Mouse (Mus musculus): ENCODE results near the gene Gabbr1. TPM values are rescaled to one million over a fixed set of nuclear protein-coding genes. Genes with fewer than 3 reads are reported as not detected.

Gene Gabbr1
- polyA plus RNA-seq, 1 experiment = 0.90 TPM

DNA sequence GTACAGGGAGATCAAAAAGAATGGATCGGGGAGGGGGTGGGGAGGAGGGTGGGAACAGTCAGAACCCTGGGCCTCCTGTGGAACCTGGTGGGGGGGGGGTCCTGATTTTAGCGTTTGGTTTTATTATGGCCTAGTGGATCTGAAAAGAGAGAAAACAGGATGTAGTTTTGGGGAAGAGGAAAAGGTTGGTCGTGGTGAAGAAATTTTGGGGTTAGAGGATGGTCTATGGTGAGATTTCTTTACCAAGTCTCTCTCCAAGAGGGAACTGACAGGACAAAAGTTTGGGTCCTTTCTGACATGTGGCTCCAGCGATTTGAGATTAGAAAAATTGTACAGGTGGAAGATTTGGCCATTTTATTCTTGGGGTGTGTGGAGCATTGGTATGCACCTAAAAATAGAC is 6.0 kb downstream of the Gabbr1 start:
- H3K4me3 ChIP-seq (ENCODE audit: insufficient read depth, low read length) = no peak overlapping the region
- TF ChIP-seq POLR2A (IDR thresholded peaks at IDR 0.05; ENCODE audit: borderline replicate concordance, low read depth, low read length) (no peak), CTCF (IDR thresholded peaks at IDR 0.05; ENCODE audit: low read depth, low read length) (no peak)
- no peak overlapping the region for H3K27ac ChIP-seq (ENCODE audit: insufficient read depth, low read depth, low read length)
- no peaks in the 10 kb centered on the region for H3K4me1 ChIP-seq (ENCODE audit: control insufficient read depth, insufficient read depth, low read length)

DNA sequence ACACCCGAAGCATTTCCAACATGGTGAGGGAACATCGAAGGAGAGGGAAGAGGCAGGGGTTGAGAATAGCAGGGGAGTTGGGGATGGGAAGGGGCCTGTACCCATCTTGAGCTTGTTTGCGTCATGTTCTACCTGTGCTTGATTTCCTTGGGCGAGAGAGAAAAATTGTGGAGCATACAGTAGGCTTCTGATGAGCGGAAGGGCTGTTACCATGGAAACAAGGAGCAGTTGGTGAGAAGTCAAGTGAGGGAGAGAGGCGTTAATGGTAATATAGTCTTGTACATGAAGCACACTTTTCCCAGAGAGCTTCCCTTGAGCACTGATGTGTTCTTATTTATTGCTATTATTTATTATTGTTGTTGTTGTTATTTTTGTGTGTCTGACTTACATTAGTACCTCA is 11.2 kb downstream of the Gabbr1 start:
- Histone ChIP-seq H3K27ac (ENCODE audit: insufficient read depth, low read depth, low read length) (no peak overlapping the region), H3K4me3 (ENCODE audit: insufficient read depth, low read length) (no peak overlapping the region), H3K4me1 (ENCODE audit: control insufficient read depth, insufficient read depth, low read length) (no peaks in the 10 kb centered on the region)
- TF ChIP-seq POLR2A (IDR thresholded peaks at IDR 0.05; ENCODE audit: borderline replicate concordance, low read depth, low read length) (no peak), CTCF (IDR thresholded peaks at IDR 0.05; ENCODE audit: low read depth, low read length) (no peak)

DNA sequence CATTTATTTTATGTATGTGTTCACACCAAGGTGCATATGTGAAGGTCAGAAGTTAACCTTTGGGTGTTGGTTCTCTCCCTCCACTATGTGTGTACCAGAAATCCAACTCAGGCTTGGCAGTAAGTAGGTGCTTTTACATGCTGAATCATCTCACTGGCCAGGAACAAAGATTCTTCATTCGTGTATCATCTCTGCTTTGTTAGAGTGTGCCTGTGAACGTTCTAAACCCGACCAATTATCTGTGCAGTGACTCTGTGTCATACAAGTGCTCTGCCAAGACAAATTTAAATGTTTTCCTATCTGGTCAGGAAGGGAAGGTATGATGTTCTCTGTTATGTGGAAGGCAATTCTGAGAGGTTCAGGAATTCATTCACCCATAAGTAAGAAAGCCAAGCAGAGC is 15.7 kb downstream of the Gabbr1 start:
- H3K4me3 ChIP-seq (ENCODE audit: insufficient read depth, low read length) = no peak overlapping the region
- H3K27ac ChIP-seq (ENCODE audit: insufficient read depth, low read depth, low read length) = no peak overlapping the region
- TF ChIP-seq POLR2A (IDR thresholded peaks at IDR 0.05; ENCODE audit: borderline replicate concordance, low read depth, low read length) (no peak), CTCF (IDR thresholded peaks at IDR 0.05; ENCODE audit: low read depth, low read length) (no peak)
- no peaks in the 10 kb centered on the region for H3K4me1 ChIP-seq (ENCODE audit: control insufficient read depth, insufficient read depth, low read length)

DNA sequence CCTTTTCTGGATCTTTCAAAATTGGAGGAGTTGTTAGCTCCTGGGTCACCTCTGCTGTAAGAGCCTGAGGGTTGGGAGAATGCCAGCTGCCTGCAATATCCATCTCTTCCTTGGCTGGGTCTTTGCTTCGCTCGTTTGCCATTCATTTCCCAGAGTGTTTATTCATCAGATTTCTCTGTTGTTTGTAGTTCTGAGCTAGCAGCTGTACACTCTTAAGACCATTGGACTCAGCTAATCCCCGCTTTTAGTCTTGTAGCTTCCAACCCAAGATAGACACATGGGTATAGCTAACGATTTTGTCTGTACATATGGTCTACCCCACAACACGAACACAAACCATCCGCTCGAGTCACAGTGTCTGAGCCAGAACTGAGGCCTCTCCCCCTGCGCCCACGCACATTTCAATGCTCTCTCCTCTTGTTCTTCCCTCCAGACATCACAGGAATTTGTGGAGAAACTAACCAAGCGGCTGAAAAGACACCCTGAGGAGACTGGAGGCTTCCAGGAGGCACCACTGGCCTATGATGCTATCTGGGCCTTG is 16.4 kb downstream of the Gabbr1 start:
- Histone ChIP-seq H3K27ac (ENCODE audit: insufficient read depth, low read depth, low read length) (no peak overlapping the region), H3K4me1 (ENCODE audit: control insufficient read depth, insufficient read depth, low read length) (no peaks in the 10 kb centered on the region)
- no peak for TF ChIP-seq POLR2A (IDR thresholded peaks at IDR 0.05; ENCODE audit: borderline replicate concordance, low read depth, low read length)
- no peak for TF ChIP-seq CTCF (IDR thresholded peaks at IDR 0.05; ENCODE audit: low read depth, low read length)

DNA sequence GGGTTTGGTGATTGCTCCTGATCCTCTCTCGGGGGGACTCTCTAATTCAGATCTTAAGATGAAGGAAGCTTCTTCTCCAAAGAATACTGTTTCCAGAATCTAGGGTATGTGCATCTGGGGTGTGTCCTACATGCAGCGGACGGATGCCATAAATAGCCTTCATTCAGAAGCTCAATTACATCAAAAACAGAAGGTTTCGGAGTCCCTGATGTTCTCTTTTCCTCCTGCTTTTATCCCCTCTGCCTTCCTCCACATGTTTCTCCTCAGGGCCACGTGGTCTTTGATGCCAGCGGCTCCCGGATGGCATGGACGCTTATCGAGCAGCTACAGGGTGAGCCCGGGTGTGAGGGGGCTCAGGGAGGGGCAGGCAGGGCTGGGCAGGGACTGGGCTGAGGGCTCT is 17.3 kb downstream of the Gabbr1 start:
- TF ChIP-seq POLR2A (IDR thresholded peaks at IDR 0.05; ENCODE audit: borderline replicate concordance, low read depth, low read length) (no peak), CTCF (IDR thresholded peaks at IDR 0.05; ENCODE audit: low read depth, low read length) (no peak)
- Histone ChIP-seq H3K4me3 (ENCODE audit: insufficient read depth, low read length) (no peak overlapping the region), H3K4me1 (ENCODE audit: control insufficient read depth, insufficient read depth, low read length) (no peaks in the 10 kb centered on the region), H3K27ac (ENCODE audit: insufficient read depth, low read depth, low read length) (no peak overlapping the region)

More for the DNA sequence above, 16.4 kb downstream of the Gabbr1 start:
- H3K4me3 ChIP-seq (ENCODE audit: insufficient read depth, low read length) = no peak overlapping the region

DNA sequence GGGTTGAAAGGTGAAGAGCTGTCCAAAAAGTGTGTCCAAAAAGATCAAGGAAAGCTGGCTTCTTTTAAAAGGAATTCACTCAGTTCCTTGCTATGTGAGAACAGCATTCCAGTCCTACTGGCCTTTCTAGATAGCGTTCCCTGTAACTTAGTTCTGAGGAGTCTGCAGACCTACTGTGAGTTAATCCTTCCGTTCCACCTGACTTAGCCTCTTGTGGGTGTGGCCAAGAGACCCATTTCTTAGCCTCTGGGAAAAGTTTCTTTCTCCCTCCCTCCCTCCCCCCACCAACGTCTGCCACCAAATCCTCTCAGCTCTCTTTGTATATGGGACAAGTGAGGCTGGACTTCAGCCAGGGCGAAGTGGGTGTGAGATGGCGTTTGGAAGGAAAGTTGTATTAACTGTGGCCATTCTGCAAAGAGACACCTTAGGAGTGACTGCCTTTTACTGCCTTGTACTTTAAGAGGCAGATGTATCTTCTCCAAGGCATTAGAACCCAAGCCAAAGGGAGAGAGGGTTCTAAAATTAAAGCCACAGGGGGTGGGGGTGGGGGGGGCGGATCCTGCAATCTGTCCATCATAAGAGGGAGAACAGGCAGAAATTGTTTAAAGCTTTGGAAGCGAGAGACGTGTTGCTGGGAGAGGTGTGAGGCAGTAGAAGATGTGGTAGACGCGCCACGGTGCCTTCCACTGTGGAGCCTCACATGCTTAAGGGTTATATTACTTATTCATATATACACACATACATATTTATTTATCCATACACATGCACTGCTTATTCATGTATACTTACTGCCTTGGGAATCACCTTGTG is 18.1 kb downstream of the Gabbr1 start:
- Histone ChIP-seq H3K27ac (ENCODE audit: insufficient read depth, low read depth, low read length) (no peak overlapping the region), H3K4me3 (ENCODE audit: insufficient read depth, low read length) (no peak overlapping the region), H3K4me1 (ENCODE audit: control insufficient read depth, insufficient read depth, low read length) (no peaks in the 10 kb centered on the region)
- TF ChIP-seq CTCF (IDR thresholded peaks at IDR 0.05; ENCODE audit: low read depth, low read length) (no peak), POLR2A (IDR thresholded peaks at IDR 0.05; ENCODE audit: borderline replicate concordance, low read depth, low read length) (no peak)

DNA sequence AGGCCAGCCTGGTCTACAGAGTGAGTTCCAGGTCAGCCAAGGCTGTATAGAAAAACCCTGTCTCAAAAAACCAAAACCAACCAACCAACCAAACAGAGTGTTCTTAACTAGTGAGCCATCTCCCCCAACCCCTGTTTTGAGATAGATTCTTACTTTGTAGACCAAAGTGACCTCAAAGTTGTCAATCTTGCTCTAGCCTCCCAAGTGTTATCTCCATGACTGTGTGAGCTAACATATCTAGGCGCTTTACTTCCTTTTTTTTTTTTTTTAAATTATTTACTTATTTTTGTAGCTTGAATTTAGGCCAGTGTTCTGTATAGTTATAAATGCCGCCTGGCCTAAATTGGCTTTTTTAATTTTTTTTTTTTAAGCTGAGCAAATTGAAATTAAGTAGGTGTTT is 20.2 kb downstream of the Gabbr1 start:
- H3K4me3 ChIP-seq (ENCODE audit: insufficient read depth, low read length) = no peak overlapping the region
- TF ChIP-seq POLR2A (IDR thresholded peaks at IDR 0.05; ENCODE audit: borderline replicate concordance, low read depth, low read length) (no peak), CTCF (IDR thresholded peaks at IDR 0.05; ENCODE audit: low read depth, low read length) (no peak)
- H3K27ac ChIP-seq (ENCODE audit: insufficient read depth, low read depth, low read length) = no peak overlapping the region

DNA sequence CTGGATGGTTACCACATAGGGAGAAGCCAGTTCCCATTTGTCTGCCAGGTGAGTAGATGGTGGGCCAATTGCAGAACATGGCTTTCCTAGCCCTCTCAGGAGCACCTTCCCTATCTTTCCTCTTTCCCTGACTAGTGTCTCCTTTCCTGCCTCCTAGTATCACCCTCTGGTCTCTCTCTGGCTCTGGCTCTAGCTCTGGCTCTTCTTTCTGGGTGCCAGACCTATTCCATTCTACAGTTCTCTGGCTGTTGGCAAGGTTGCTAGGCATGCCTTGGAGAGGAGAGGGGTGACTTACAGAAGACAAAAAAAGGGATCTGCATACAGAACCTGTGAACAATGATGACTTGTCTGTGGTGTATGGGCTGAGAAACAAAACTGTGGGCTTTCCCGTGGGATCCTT is 22.1 kb downstream of the Gabbr1 start:
- TF ChIP-seq POLR2A (IDR thresholded peaks at IDR 0.05; ENCODE audit: borderline replicate concordance, low read depth, low read length) = no peak
- no peak for TF ChIP-seq CTCF (IDR thresholded peaks at IDR 0.05; ENCODE audit: low read depth, low read length)
- no peaks in the 10 kb centered on the region for H3K4me1 ChIP-seq (ENCODE audit: control insufficient read depth, insufficient read depth, low read length)
- H3K27ac ChIP-seq (ENCODE audit: insufficient read depth, low read depth, low read length) = no peak overlapping the region
- no peak overlapping the region for H3K4me3 ChIP-seq (ENCODE audit: insufficient read depth, low read length)

More for the DNA sequence above, 20.2 kb downstream of the Gabbr1 start:
- no peaks in the 10 kb centered on the region for H3K4me1 ChIP-seq (ENCODE audit: control insufficient read depth, insufficient read depth, low read length)

DNA sequence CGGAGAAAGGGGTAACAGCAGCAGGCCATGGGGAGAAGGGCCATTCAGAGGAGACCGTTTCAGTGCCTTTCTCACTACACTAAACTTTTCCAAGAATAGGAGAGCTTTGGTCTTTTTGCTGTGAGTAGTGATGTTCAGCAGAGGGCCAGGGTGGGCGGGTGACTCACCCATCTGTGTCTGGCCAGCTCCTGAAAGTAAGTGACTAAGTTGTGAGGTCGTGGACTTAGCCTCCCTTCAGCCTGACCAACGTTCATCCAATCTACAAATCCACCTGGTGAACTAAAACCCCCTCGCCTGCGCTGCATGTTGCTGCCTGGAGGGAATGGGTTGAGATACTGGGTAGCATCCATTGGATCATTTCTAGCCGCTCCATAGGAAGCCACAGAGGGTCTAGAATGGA is 24.4 kb downstream of the Gabbr1 start:
- no peak overlapping the region for H3K4me3 ChIP-seq (ENCODE audit: insufficient read depth, low read length)
- H3K4me1 ChIP-seq (ENCODE audit: control insufficient read depth, insufficient read depth, low read length) = no peaks in the 10 kb centered on the region
- H3K27ac ChIP-seq (ENCODE audit: insufficient read depth, low read depth, low read length) = no peak overlapping the region
- TF ChIP-seq POLR2A (IDR thresholded peaks at IDR 0.05; ENCODE audit: borderline replicate concordance, low read depth, low read length) = no peak
- TF ChIP-seq CTCF (IDR thresholded peaks at IDR 0.05; ENCODE audit: low read depth, low read length) = no peak

DNA sequence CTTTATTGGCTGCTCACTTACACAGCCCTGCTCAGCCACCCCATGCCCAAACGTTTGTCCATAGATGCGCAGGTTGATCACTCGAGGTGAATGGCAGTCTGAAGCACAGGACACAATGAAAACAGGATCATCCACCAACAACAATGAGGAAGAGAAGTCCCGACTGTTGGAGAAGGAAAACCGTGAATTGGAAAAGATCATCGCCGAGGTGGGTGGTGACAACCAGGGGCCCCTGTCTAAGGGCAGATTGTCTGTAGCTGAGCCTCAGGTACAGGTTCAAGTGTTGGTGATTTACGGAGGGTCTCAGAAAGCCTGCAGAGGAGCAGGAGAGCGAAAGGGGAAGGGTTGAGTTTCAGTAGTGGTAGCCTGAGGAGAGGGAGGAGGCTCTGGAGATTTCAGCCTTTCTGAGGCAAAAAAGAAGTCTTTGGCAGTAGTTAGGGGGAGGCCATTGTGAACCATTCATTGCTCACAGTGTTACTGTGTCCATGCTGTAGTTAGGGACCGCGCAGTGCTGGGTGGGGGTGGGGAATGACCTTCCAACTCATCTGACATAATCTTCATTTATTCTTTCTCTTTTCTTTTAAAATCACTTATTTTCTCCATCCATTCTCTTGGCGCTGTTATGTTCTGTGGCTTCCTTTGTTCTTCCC is 26.4 kb downstream of the Gabbr1 start:
- TF ChIP-seq CTCF (IDR thresholded peaks at IDR 0.05; ENCODE audit: low read depth, low read length) (no peak), POLR2A (IDR thresholded peaks at IDR 0.05; ENCODE audit: borderline replicate concordance, low read depth, low read length) (no peak)
- H3K4me1 ChIP-seq (ENCODE audit: control insufficient read depth, insufficient read depth, low read length) = no peaks in the 10 kb centered on the region
- H3K4me3 ChIP-seq (ENCODE audit: insufficient read depth, low read length) = no peak overlapping the region
- H3K27ac ChIP-seq (ENCODE audit: insufficient read depth, low read depth, low read length) = no peak overlapping the region
